Mouse (Mus musculus) naive thymus-derived CD4-positive, alpha-beta T cell, adult 2 months (primary cell): ENCODE data around the gene Adamts4.
A peak's percentile ranks its signal among the peaks of the same experiment; 100 is the strongest.
"Not testable (repeated sequence)": the region's sequence is repeated elsewhere in the genome, so short reads cannot be mapped to it uniquely, and the experiment has no call there.

Source experiments
- DNase-seq: peaks from one replicate; pipeline ENCODE4 v3.0.0-alpha.2; 2011; ENCODE audit warnings: low read depth

Gene Adamts4

GRCm38 (mm10) chr1:171231844-171232243, 18.4 kb upstream of the Adamts4 start:
- no peak for DNase-seq

- DNase-seq: no peak
Measured at GRCm38 (mm10) chr1:171232348-171232747, 17.9 kb upstream of the Adamts4 start.

- no peak for DNase-seq
Measured at GRCm38 (mm10) chr1:171232800-171233730, 17.2 kb upstream of the Adamts4 start.

GRCm38 (mm10) chr1:171234126-171234525, 16.1 kb upstream of the Adamts4 start, which contains the start of gene Fcer1g:
TSS of gene Fcer1g (minus strand) at chr1:171234365.
- DNase-seq: no peak

GRCm38 (mm10) chr1:171234538-171234937, 15.7 kb upstream of the Adamts4 start:
- DNase-seq: no peak

- DNase-seq: no peak
Measured at GRCm38 (mm10) chr1:171235791-171236190, 14.4 kb upstream of the Adamts4 start.

GRCm38 (mm10) chr1:171237438-171237837, 12.8 kb upstream of the Adamts4 start:
- no peak for DNase-seq

- peak; percentile 63 for DNase-seq
Measured at GRCm38 (mm10) chr1:171238463-171238862, 11.8 kb upstream of the Adamts4 start.

- no peak for DNase-seq
Measured at GRCm38 (mm10) chr1:171239992-171240744, 10.1 kb upstream of the Adamts4 start.

- no peak for DNase-seq
Measured at GRCm38 (mm10) chr1:171240911-171241310, 9.3 kb upstream of the Adamts4 start.

GRCm38 (mm10) chr1:171241952-171242351, 8.3 kb upstream of the Adamts4 start:
- DNase-seq: not testable (repeated sequence)

- no peak for DNase-seq
Measured at GRCm38 (mm10) chr1:171245353-171245752, 4.9 kb upstream of the Adamts4 start.

- DNase-seq: peak; percentile 99
Measured at GRCm38 (mm10) chr1:171246709-171247452, 3.3 kb upstream of the Adamts4 start.

GRCm38 (mm10) chr1:171247453-171247841, 2.8 kb upstream of the Adamts4 start:
- DNase-seq: no peak

- DNase-seq: no peak
Measured at GRCm38 (mm10) chr1:171247916-171248315, 2.3 kb upstream of the Adamts4 start.

- DNase-seq: no peak
Measured at GRCm38 (mm10) chr1:171248386-171249226, 1.6 kb upstream of the Adamts4 start.

- DNase-seq: no peak
Measured at GRCm38 (mm10) chr1:171250680-171251593, 716 bp downstream of the Adamts4 start, which contains the start of gene Ndufs2. TSS of gene Ndufs2 (minus strand) at chr1:171251388.

- DNase-seq: no peak
Measured at GRCm38 (mm10) chr1:171251594-171252324, 1.5 kb downstream of the Adamts4 start.

- no peak for DNase-seq
Measured at GRCm38 (mm10) chr1:171252415-171252814, 2.2 kb downstream of the Adamts4 start.
